Mouse (Mus musculus) urinary bladder, postnatal 14 days (tissue): ENCODE results near the gene Eif3k.

ENCODE experiments used
- DNase-seq: peaks from one replicate; pipeline ENCODE4 v3.0.0; 2021; ENCODE audit warnings: low spot score

Eif3k gene

GRCm38 (mm10) chr7:28959505-28960045, 22.1 kb downstream of the Eif3k start:
- DNase-seq = no peak

- DNase-seq = no peak
Observed at GRCm38 (mm10) chr7:28958770-28959169, 22.9 kb downstream of the Eif3k start.

GRCm38 (mm10) chr7:28957997-28958725, 23.5 kb downstream of the Eif3k start:
- DNase-seq = no peak

GRCm38 (mm10) chr7:28957286-28957685, 24.4 kb downstream of the Eif3k start:
- no peak for DNase-seq

DNA sequence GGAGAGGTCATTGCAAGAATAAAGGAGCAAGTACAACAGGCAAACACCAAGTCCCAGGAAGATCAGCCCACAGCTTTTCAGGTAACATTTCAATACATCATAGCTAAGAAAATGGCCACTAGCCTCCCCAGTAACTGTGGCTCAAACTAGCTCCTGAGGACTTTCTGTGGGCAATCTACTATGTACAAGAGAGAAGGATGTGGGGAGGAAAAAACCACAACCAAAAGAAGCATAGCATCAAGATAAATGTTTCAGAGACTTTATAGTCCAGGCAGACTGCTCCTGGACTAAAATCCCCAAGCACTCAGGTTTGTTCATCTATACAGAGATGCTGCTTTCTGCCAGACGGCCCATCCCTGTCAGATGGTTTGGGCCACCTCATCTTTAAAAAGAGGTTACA, 25.4 kb downstream of the Eif3k start:
- DNase-seq = no peak

DNA sequence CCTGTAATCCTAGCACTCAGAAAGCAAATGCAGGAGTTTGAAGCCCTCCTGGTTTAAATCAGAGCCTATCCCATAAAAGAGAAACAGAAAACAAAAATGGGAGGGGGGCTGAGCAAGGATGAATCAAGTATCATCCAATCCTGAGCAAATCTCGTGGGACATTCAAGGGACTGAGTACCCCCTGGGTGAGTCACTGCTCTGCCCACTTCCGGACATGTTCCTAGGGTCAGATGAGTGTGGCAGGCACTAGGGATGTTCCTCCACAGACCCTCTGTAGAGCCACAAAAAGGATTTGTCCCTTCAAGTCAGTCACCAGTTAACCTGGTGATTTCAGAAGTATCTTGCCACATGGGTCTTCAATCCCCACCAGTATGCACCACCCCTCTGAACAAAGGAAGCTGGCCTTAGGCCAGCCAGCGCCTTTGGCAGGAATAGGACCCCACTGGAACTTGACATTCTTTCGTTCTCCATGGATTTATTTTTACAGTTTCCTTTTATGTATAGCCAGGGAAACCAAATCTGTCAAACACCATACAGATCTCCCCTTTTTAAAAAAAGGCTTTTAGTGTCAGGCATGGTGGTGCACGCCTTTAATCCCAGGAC, 26.3 kb downstream of the Eif3k start:
- no peak for DNase-seq

GRCm38 (mm10) chr7:28954773-28955172, 26.9 kb downstream of the Eif3k start:
- DNase-seq = no peak

DNA sequence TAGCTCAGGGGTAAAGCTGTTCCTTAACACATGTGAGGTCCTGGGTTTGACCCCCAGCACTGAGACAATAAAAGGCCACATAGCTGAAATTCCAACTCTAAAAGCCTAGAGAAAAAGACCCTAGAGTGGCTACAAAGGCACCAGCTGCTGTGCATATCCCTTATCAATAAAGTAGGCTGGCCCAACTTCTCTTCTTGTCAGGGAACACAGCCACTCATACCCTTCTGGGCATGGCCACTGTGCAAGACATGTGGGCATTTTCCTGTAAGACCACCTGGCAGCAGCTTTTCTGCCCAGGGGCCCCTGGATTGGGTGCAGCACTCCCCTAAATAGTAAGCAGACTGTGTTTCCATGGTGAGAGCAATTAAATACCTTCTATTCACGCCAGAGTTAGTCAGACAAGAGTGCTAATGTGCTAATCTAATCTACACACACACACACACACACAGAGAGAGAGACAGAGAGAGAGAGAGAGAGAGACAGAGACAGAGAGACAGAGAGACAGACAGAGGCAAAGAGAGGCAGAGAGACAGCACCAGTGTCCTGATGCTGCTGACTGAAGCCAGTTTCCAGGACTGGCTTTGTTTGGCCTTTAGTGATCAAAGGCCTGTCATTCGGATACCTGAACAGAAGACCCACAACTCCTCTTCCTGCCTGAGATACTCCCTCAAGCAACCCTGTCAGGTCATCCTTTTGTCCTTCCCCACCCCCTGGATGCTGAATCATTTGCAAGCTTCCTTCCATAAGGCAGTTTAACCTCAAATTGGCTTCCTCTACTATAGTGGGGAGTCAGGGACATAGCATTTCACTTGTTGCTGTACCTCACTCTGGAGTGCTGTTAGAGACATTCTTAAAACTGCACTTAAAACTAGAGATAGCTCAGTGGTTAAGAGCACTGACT, 27.9 kb downstream of the Eif3k start:
- DNase-seq = no peak

DNA sequence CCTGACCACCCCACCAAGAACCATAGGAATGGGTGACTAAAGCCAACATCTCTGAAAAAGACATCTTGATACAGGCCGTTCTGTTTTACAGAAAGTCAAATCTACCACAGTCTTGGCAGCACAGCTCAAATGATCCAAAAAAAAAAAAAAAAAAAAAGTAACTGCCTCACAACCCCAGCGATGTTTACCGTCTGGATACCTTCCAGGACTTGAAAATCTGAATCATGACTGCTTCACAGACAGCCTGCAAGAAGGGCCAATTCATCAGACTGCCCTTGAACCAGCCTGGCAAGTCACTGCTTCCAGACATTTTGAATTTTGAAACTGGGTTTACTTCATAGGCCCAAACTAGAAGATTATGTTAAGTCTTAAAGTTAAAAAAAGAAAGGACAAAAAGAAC, 28.9 kb downstream of the Eif3k start:
- peak; percentile 53 for DNase-seq

DNA sequence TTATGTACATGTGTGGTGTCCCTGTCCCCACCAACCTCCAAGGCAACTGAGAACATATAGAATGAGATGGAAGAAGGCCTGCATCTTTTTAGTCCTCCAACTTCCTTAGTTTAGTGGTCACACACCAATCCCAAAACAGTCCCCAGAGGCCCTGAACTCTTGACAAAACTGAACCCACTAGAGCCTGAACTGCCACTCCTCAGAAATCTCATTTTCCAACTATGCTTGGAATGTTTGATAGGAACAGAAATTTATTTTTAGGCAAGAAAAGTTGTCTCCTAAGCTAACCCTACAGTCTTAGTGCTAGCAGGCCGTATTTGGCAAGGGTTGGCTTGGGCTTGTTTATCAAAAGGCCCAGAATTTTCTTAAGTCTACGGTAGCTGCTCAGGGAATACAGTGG, 29.9 kb downstream of the Eif3k start:
- no peak for DNase-seq

DNA sequence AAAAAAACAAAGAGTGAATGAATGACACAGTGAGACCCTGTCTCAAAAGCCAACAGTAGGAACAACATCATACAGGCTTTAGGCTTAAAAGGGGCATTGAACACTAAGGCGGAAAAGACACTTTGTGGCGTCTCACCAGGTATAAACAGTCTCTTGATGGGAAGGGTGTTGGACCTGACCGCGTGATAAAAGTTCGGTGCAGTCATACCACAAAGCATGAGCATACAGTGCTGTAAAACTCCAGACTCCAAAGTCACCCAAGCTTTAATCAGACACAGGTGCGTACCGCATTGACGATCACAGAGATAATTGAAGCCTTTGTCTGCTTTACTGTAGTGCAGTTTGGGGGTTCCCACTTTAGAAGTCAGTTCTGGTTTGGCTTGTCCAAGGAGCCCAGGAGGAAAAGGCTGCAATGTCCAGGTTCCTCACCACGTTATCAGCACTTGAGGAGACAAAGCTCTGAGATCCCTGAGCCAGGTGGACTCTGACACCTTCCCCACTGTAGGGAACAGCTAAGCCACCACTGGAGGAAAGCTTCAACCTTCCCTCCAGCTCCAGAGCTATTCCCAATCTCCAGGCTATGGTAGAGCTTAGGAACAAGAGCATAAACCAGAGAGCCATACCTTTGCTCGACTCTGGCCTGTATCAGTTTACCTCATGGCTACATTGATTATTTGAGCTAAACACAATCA, 31.2 kb downstream of the Eif3k start:
- DNase-seq = no peak

- no peak for DNase-seq
Observed at GRCm38 (mm10) chr7:28949298-28949697, 32.4 kb downstream of the Eif3k start.

DNA sequence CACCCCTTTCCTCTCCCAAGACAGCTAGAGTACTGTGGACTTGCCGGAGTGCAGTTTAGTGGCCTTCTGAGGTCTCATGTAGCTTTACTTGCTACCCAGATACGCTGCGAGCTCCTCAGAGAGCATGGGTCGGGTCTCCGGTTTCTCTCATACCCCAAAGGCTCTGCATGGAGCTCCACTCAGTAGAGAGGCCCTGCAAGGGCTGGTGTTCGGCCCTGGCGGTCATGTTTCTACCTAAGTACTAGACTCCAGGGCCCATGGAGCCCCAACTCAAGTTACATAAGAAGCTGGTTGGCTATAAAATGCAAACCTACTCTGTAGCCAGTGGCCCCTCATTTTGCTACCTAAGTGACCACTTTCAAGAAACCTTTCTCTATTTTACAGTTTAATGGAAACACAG, 32.9 kb downstream of the Eif3k start:
- no peak for DNase-seq

- DNase-seq = no peak
Observed at GRCm38 (mm10) chr7:28946271-28946610, 35.4 kb downstream of the Eif3k start.

DNA sequence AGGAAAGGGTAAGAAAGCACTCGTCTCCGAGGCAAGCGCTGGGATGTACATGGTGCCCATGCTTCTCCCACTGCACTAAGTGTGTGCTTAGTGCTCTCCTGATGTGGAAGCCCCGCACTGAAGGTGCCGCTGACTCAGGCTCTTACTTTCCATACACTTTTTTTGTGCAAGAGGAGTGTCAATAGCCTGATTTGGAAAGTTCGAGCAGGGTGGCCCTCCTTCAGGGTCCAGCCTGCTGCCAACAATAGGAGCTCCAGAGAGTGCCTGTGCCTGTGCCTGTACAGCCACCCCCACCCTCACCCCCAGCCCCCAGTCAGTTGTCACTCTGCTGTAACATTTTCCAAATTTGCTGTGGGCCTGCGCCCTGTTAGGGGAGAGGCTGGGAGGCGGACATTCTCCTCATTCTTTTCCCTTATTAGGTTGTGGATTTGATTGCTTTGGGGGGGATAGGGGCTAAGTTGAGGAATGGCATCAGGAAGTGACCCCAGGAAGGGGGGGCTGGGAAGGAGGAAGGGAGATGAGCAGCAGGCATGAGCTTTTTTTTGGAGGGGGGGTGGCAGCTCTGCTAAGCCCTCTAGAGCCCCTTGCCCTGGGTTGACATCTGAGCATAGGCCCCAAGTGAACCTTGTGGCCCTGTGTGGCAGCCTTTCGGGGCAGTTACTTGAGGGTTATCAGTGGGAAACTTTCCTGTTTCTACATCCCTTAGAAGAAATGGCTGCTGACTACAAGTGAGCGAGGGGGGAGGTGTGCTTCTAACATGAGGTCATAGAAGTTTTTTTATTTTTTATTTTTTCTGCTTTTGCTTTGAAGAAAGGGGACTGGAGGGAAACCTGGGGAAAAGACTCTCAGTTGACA, 36.0 kb downstream of the Eif3k start:
- no peak for DNase-seq

- no peak for DNase-seq
Observed at GRCm38 (mm10) chr7:28944756-28945415, 36.8 kb downstream of the Eif3k start.

DNA sequence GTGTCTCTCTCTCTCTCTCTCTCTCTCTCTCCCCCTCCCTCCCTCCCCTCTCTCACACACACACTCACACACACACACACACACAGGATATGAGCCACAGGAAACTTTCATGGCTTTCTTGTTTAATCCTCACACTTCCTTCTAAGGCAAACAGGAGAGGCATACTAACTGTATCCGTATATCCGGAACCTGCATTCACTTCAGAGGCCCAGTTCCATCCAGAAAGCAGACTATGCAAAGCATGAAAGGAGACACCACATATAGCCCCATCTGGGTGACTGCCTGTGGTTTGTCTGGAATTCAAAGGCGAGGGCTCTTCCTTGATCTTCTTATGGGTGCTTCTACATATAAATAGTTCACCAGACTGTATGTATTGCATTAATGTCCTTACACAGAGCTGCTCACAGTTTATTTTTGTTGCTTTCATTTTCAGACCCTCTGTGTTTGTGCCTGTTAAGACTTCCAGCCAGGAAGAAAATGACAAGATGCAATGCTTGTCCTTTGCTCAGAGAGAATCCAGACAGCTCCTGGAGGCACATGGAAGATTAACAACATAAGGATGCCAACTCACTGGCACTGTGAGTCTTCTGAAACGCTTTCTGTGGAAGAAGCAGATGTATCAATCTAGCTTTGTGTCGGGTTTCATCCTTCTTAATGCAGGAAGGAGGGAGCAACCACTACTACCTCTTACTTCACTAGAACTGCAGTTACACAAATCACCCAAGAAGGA, 38.0 kb downstream of the Eif3k start:
- DNase-seq = no peak

- no peak for DNase-seq
Observed at GRCm38 (mm10) chr7:28941542-28941941, 40.1 kb downstream of the Eif3k start.

- no peak for DNase-seq
Observed at GRCm38 (mm10) chr7:28941129-28941528, 40.5 kb downstream of the Eif3k start.
